Mouse (Mus musculus) erythroblast, embryonic 14.5 days (primary cell): ENCODE measurements around the gene Nol3.

Experiments used
- GATA1 ChIP-seq: IDR thresholded peaks from 2 replicates; pipeline ENCODE4 v1.6.1; 2012; ENCODE audit warnings: low read length, inconsistent platforms, mixed read lengths
- TAL1 ChIP-seq: IDR thresholded peaks from 3 replicates; pipeline ENCODE4 v1.6.1; 2012; ENCODE audit warnings: low read length, inconsistent platforms, mixed read lengths

- TF ChIP-seq TAL1: no peak
- TF ChIP-seq GATA1: no peak
Observed at GRCm38 (mm10) chr8:105254152-105254965, 21.6 kb upstream of the Nol3 start.
